Mouse (Mus musculus): ENCODE data around the gene Foxp2. TPM values are rescaled to one million over a fixed set of nuclear protein-coding genes. Genes with fewer than 3 reads are reported as not detected.

Gene Foxp2
- 42.4 and 45.4 TPM in 2 replicates for polyA plus RNA-seq (2014; fragmentation: Nextera tagmentation; extraction: Ambion mirVana)

GRCm38 (mm10) chr6:14901183-14901970 is at the start of gene Foxp2:
Foxp2 (plus strand) TSS chr6:14901349.
- ATAC-seq (ENCODE audit: low FRiP score) = peak; percentile 73
- under 1% methylated on average over 80 of the region's 80 CpGs for WGBS

GRCm38 (mm10) chr6:14885199-14885598 is 15.9 kb upstream of the Foxp2 start:
- H3K4me3 ChIP-seq (ENCODE audit: low read depth, low read length) = no peak overlapping the region
- no peaks in the 10 kb centered on the region for H3K36me3 ChIP-seq (ENCODE audit: control insufficient read depth, insufficient read depth, low read length)
- no peak overlapping the region for H3K4me2 ChIP-seq
- peak; percentile 73 for ATAC-seq (ENCODE audit: low FRiP score)
- no peak overlapping the region for H3K9ac ChIP-seq (ENCODE audit: low read length)
- peak; percentile 73 for DNase-seq (ENCODE audit: low spot score, missing footprints)
- no peaks in the 10 kb centered on the region for H3K9me3 ChIP-seq (ENCODE audit: control insufficient read depth, low read length)
- no peaks in the 10 kb centered on the region for H3K27me3 ChIP-seq (ENCODE audit: control insufficient read depth, insufficient read depth, low read length)
- H3K27ac ChIP-seq (ENCODE audit: low read depth, low read length) = no peak overlapping the region
- peaks cover 2% of the 10 kb centered on the region; the same call in 1 of the 2 replicates for H3K4me1 ChIP-seq (ENCODE audit: control insufficient read depth, insufficient read depth, low read length)

More at GRCm38 (mm10) chr6:14901183-14901970, at the start of gene Foxp2:
- H3K9me3 ChIP-seq (ENCODE audit: control insufficient read depth, low read length) = no peaks in the 10 kb centered on the region
- H3K27me3 ChIP-seq (ENCODE audit: control insufficient read depth, insufficient read depth, low read length) = no peaks in the 10 kb centered on the region
- peak within 1 kb of the TSS; percentile 87 for H3K27ac ChIP-seq (ENCODE audit: low read depth, low read length)
- DNase-seq (ENCODE audit: low spot score, missing footprints) = peak; percentile 98
- H3K4me3 ChIP-seq (ENCODE audit: low read depth, low read length) = peak within 1 kb of the TSS; percentile 54
- peak within 1 kb of the TSS; percentile 72 for H3K9ac ChIP-seq (ENCODE audit: low read length)
- H3K4me2 ChIP-seq = peak within 1 kb of the TSS; percentile 92
- H3K4me1 ChIP-seq (ENCODE audit: control insufficient read depth, insufficient read depth, low read length) = peaks cover 24% of the 10 kb centered on the region
- H3K36me3 ChIP-seq (ENCODE audit: control insufficient read depth, insufficient read depth, low read length) = no peaks in the 10 kb centered on the region

GRCm38 (mm10) chr6:14897028-14897427 is 4.1 kb upstream of the Foxp2 start:
- Histone ChIP-seq H3K27me3 (ENCODE audit: control insufficient read depth, insufficient read depth, low read length) (no peaks in the 10 kb centered on the region), H3K4me1 (ENCODE audit: control insufficient read depth, insufficient read depth, low read length) (peaks cover 20% of the 10 kb centered on the region), H3K4me3 (ENCODE audit: low read depth, low read length) (no peak overlapping the region), H3K36me3 (ENCODE audit: control insufficient read depth, insufficient read depth, low read length) (no peaks in the 10 kb centered on the region), H3K27ac (ENCODE audit: low read depth, low read length) (no peak overlapping the region), H3K9ac (ENCODE audit: low read length) (no peak overlapping the region), H3K9me3 (ENCODE audit: control insufficient read depth, low read length) (no peaks in the 10 kb centered on the region), H3K4me2 (no peak overlapping the region)
- DNase-seq (ENCODE audit: low spot score, missing footprints) = peak; percentile 87
- WGBS = 4% methylated on average over 2 of the region's 2 CpGs
- ATAC-seq (ENCODE audit: low FRiP score) = no peak

- no peaks in the 10 kb centered on the region for H3K27me3 ChIP-seq (ENCODE audit: control insufficient read depth, insufficient read depth, low read length)
- ATAC-seq (ENCODE audit: low FRiP score) (peak; percentile 15), DNase-seq (ENCODE audit: low spot score, missing footprints) (peak; percentile 97)
- H3K9me3 ChIP-seq (ENCODE audit: control insufficient read depth, low read length) = no peaks in the 10 kb centered on the region
- H3K4me3 ChIP-seq (ENCODE audit: low read depth, low read length) = peak overlapping the region; percentile 31
- H3K9ac ChIP-seq (ENCODE audit: low read length) = peak overlapping the region; percentile 63
- H3K4me1 ChIP-seq (ENCODE audit: control insufficient read depth, insufficient read depth, low read length) = peaks cover 22% of the 10 kb centered on the region
- WGBS = under 1% methylated on average over 31 of the region's 31 CpGs
- 0 out of 2 replicates have a peak overlapping the region, but pooled peaks have one; percentile 48 for H3K27ac ChIP-seq (ENCODE audit: low read depth, low read length)
- H3K36me3 ChIP-seq (ENCODE audit: control insufficient read depth, insufficient read depth, low read length) = no peaks in the 10 kb centered on the region
- peak overlapping the region; percentile 92 for H3K4me2 ChIP-seq
These were observed 2.9 kb upstream of the Foxp2 start for GRCm38 (mm10) chr6:14898096-14898855.

GRCm38 (mm10) chr6:14899021-14899610 is 2.0 kb upstream of the Foxp2 start:
- Histone ChIP-seq H3K27me3 (ENCODE audit: control insufficient read depth, insufficient read depth, low read length) (no peaks in the 10 kb centered on the region), H3K36me3 (ENCODE audit: control insufficient read depth, insufficient read depth, low read length) (no peaks in the 10 kb centered on the region), H3K4me1 (ENCODE audit: control insufficient read depth, insufficient read depth, low read length) (peaks cover 24% of the 10 kb centered on the region), H3K4me2 (peak overlapping the region; percentile 92), H3K27ac (ENCODE audit: low read depth, low read length) (peak overlapping the region; percentile 48), H3K9me3 (ENCODE audit: control insufficient read depth, low read length) (no peaks in the 10 kb centered on the region), H3K4me3 (ENCODE audit: low read depth, low read length) (peak overlapping the region; percentile 20), H3K9ac (ENCODE audit: low read length) (peak overlapping the region; percentile 63; the same call in 1 of the 2 replicates)
- WGBS = 3% methylated on average over 19 of the region's 19 CpGs
- DNase-seq (ENCODE audit: low spot score, missing footprints) (peak; percentile 94), ATAC-seq (ENCODE audit: low FRiP score) (no peak)

- ATAC-seq (ENCODE audit: low FRiP score) = peak; percentile 43
- Histone ChIP-seq H3K27ac (ENCODE audit: low read depth, low read length) (peak overlapping the region; percentile 87), H3K9me3 (ENCODE audit: control insufficient read depth, low read length) (no peaks in the 10 kb centered on the region), H3K27me3 (ENCODE audit: control insufficient read depth, insufficient read depth, low read length) (no peaks in the 10 kb centered on the region), H3K36me3 (ENCODE audit: control insufficient read depth, insufficient read depth, low read length) (no peaks in the 10 kb centered on the region), H3K4me1 (ENCODE audit: control insufficient read depth, insufficient read depth, low read length) (peaks cover 24% of the 10 kb centered on the region), H3K4me2 (peak overlapping the region; percentile 92), H3K4me3 (ENCODE audit: low read depth, low read length) (peak overlapping the region; percentile 54), H3K9ac (ENCODE audit: low read length) (peak overlapping the region; percentile 72)
- under 1% methylated on average over 29 of the region's 29 CpGs for WGBS
- DNase-seq (ENCODE audit: low spot score, missing footprints) = peak; percentile 97
These were observed 1.1 kb upstream of the Foxp2 start for GRCm38 (mm10) chr6:14899936-14900578.

GRCm38 (mm10) chr6:14900579-14901021 is 549 bp upstream of the Foxp2 start:
- H3K27me3 ChIP-seq (ENCODE audit: control insufficient read depth, insufficient read depth, low read length) = no peaks in the 10 kb centered on the region
- H3K4me1 ChIP-seq (ENCODE audit: control insufficient read depth, insufficient read depth, low read length) = peaks cover 24% of the 10 kb centered on the region
- no peak for DNase-seq (ENCODE audit: low spot score, missing footprints)
- H3K9ac ChIP-seq (ENCODE audit: low read length) = peak overlapping the region; percentile 72
- peak overlapping the region; percentile 54 for H3K4me3 ChIP-seq (ENCODE audit: low read depth, low read length)
- H3K9me3 ChIP-seq (ENCODE audit: control insufficient read depth, low read length) = no peaks in the 10 kb centered on the region
- 0% methylated on average over 20 of the region's 20 CpGs for WGBS
- peak overlapping the region; percentile 92 for H3K4me2 ChIP-seq
- ATAC-seq (ENCODE audit: low FRiP score) = peak; percentile 84
- H3K36me3 ChIP-seq (ENCODE audit: control insufficient read depth, insufficient read depth, low read length) = no peaks in the 10 kb centered on the region
- H3K27ac ChIP-seq (ENCODE audit: low read depth, low read length) = peak overlapping the region; percentile 87

- H3K4me1 ChIP-seq (ENCODE audit: control insufficient read depth, insufficient read depth, low read length) = peaks cover 24% of the 10 kb centered on the region
- H3K4me2 ChIP-seq = peak overlapping the region; percentile 92
- no peak for ATAC-seq (ENCODE audit: low FRiP score)
- peak overlapping the region; percentile 72 for H3K9ac ChIP-seq (ENCODE audit: low read length)
- peak; percentile 92 for DNase-seq (ENCODE audit: low spot score, missing footprints)
- WGBS = 2% methylated on average over 13 of the region's 13 CpGs
- H3K27ac ChIP-seq (ENCODE audit: low read depth, low read length) = no peak overlapping the region
- H3K9me3 ChIP-seq (ENCODE audit: control insufficient read depth, low read length) = no peaks in the 10 kb centered on the region
- peak overlapping the region; percentile 54 for H3K4me3 ChIP-seq (ENCODE audit: low read depth, low read length)
- H3K27me3 ChIP-seq (ENCODE audit: control insufficient read depth, insufficient read depth, low read length) = no peaks in the 10 kb centered on the region
- H3K36me3 ChIP-seq (ENCODE audit: control insufficient read depth, insufficient read depth, low read length) = no peaks in the 10 kb centered on the region
These were observed 972 bp downstream of the Foxp2 start for GRCm38 (mm10) chr6:14901971-14902670.
